Mouse (Mus musculus): ENCODE measurements around the gene Gm20458. TPM values are rescaled to one million over a fixed set of nuclear protein-coding genes. Genes with fewer than 3 reads are reported as not detected.

Gene Gm20458
- polyA plus RNA-seq, 1 experiment: not detected

DNA sequence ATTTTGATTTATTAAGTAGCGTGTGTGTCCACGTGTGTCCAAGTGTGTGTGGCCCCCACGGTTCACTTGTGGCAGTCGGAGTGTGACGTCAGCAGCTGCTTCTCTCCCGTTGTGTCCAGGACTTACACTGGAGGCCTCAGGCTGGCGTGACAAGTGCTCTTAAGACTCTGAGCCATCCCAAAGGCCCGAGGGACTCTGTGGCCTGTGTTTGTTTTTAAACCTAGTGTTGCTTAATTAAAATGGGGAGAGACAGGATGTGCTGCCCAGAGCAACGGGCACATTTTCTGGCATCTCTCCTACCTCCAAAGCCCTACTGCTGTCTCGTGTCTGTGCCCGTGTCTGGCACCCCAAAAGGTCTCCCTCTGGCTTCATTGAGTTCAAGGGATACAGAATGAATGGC, 37.3 kb upstream of the Gm20458 start:
- Histone ChIP-seq H3K27ac (ENCODE audit: insufficient read depth, low read depth, low read length) (no peak overlapping the region), H3K4me1 (ENCODE audit: control insufficient read depth, insufficient read depth, low read length) (no peaks in the 10 kb centered on the region), H3K4me3 (ENCODE audit: insufficient read depth, low read length) (no peak overlapping the region)
- TF ChIP-seq CTCF (IDR thresholded peaks at IDR 0.05; ENCODE audit: low read depth, low read length) (no peak), POLR2A (IDR thresholded peaks at IDR 0.05; ENCODE audit: borderline replicate concordance, low read depth, low read length) (no peak)

- no peak for TF ChIP-seq CTCF (IDR thresholded peaks at IDR 0.05; ENCODE audit: low read depth, low read length)
- no peak for TF ChIP-seq POLR2A (IDR thresholded peaks at IDR 0.05; ENCODE audit: borderline replicate concordance, low read depth, low read length)
- Histone ChIP-seq H3K4me1 (ENCODE audit: control insufficient read depth, insufficient read depth, low read length) (no peaks in the 10 kb centered on the region), H3K4me3 (ENCODE audit: insufficient read depth, low read length) (no peak overlapping the region), H3K27ac (ENCODE audit: insufficient read depth, low read depth, low read length) (no peak overlapping the region)
Observed at GRCm38 (mm10) chr2:164424406-164424805, 36.4 kb upstream of the Gm20458 start.

DNA sequence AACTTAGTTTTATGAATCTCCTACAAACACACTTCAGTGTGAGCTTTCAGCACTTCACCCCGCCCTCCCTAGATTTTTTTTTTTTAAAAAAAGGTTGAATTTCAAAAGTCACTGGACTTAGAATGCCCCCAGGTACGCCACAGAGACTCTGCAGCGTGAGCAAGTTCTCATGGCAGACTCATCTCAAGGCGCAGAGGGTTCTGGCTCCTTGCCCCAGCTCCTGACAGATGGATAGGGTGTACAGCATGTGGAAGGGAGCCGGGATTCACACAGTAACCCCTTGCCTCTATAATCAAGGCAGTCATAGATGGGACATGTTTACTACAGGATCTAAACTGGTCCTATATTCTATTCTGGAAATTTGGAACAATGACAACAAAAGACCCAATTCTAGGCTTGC, 35.4 kb upstream of the Gm20458 start:
- H3K4me3 ChIP-seq (ENCODE audit: insufficient read depth, low read length): no peak overlapping the region
- H3K4me1 ChIP-seq (ENCODE audit: control insufficient read depth, insufficient read depth, low read length): no peaks in the 10 kb centered on the region
- no peak overlapping the region for H3K27ac ChIP-seq (ENCODE audit: insufficient read depth, low read depth, low read length)
- TF ChIP-seq POLR2A (IDR thresholded peaks at IDR 0.05; ENCODE audit: borderline replicate concordance, low read depth, low read length) (no peak), CTCF (IDR thresholded peaks at IDR 0.05; ENCODE audit: low read depth, low read length) (no peak)

GRCm38 (mm10) chr2:164426121-164426520, 34.6 kb upstream of the Gm20458 start:
- H3K27ac ChIP-seq (ENCODE audit: insufficient read depth, low read depth, low read length): no peak overlapping the region
- no peaks in the 10 kb centered on the region for H3K4me1 ChIP-seq (ENCODE audit: control insufficient read depth, insufficient read depth, low read length)
- H3K4me3 ChIP-seq (ENCODE audit: insufficient read depth, low read length): no peak overlapping the region
- TF ChIP-seq CTCF (IDR thresholded peaks at IDR 0.05; ENCODE audit: low read depth, low read length) (no peak), POLR2A (IDR thresholded peaks at IDR 0.05; ENCODE audit: borderline replicate concordance, low read depth, low read length) (no peak)

- no peak for TF ChIP-seq CTCF (IDR thresholded peaks at IDR 0.05; ENCODE audit: low read depth, low read length)
- H3K4me1 ChIP-seq (ENCODE audit: control insufficient read depth, insufficient read depth, low read length): no peaks in the 10 kb centered on the region
- H3K4me3 ChIP-seq (ENCODE audit: insufficient read depth, low read length): no peak overlapping the region
- no peak overlapping the region for H3K27ac ChIP-seq (ENCODE audit: insufficient read depth, low read depth, low read length)
Observed at GRCm38 (mm10) chr2:164426952-164427351, 33.8 kb upstream of the Gm20458 start.

DNA sequence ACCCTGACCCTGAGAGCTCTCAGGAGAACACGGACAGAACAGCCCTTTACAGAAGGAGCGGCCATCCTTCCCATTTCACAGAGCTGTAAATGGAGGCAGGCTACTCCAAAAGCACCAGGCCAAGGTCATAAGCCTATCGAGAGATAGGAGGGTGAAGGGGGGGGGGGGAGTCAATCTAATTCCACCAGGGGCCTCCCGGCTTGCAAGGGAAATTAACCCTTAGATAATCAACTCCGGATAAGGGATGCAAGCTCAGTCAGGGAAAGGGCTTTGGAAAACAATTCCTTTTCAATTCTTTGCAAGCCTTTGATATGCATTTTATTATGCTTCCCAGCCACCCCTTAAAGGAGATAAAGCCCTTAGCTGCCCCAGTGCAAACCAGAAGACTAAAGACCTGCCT, 32.3 kb upstream of the Gm20458 start:
- H3K27ac ChIP-seq (ENCODE audit: insufficient read depth, low read depth, low read length): no peak overlapping the region
- peaks cover 6% of the 10 kb centered on the region for H3K4me1 ChIP-seq (ENCODE audit: control insufficient read depth, insufficient read depth, low read length)
- no peak overlapping the region for H3K4me3 ChIP-seq (ENCODE audit: insufficient read depth, low read length)
- TF ChIP-seq CTCF (IDR thresholded peaks at IDR 0.05; ENCODE audit: low read depth, low read length): no peak
- TF ChIP-seq POLR2A (IDR thresholded peaks at IDR 0.05; ENCODE audit: borderline replicate concordance, low read depth, low read length): no peak

DNA sequence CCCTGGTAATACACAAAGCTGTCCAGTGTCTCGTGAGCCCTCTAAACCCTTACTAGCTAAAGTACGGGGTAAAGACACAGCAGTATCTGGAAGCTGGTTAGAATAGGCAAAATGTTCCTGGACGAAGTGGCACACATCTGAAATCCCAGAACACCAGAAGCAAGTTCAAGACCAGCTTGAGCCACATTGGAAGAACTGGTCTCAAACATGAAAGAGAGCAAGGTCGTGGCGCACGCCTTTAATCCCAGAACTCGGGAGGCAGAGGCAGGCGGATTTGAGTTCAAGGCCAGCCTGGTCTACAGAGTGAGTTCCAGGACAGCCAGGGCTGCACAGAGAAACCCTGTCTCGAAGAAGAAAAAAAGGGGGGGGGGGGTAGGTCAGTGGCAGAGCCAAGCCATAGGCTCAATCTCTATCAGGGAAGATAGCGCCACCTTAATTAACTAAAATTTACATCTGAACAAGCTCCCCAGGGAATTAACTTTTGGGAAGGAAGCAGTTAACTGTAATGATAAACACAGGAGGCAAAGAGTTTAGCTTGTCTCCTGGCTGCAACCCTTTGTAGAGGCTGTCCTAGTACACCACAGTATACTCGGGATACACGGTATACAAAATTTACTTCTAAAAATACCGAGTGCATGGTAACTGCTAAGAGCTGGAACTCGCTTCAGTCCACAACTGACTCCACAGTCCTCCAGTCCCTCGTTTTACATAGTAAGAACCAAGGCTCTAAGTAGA, 30.7 kb upstream of the Gm20458 start:
- Histone ChIP-seq H3K4me3 (ENCODE audit: insufficient read depth, low read length) (no peak overlapping the region), H3K27ac (ENCODE audit: insufficient read depth, low read depth, low read length) (no peak overlapping the region), H3K4me1 (ENCODE audit: control insufficient read depth, insufficient read depth, low read length) (peaks cover 22% of the 10 kb centered on the region)
- TF ChIP-seq POLR2A (IDR thresholded peaks at IDR 0.05; ENCODE audit: borderline replicate concordance, low read depth, low read length) (no peak), CTCF (IDR thresholded peaks at IDR 0.05; ENCODE audit: low read depth, low read length) (no peak)

DNA sequence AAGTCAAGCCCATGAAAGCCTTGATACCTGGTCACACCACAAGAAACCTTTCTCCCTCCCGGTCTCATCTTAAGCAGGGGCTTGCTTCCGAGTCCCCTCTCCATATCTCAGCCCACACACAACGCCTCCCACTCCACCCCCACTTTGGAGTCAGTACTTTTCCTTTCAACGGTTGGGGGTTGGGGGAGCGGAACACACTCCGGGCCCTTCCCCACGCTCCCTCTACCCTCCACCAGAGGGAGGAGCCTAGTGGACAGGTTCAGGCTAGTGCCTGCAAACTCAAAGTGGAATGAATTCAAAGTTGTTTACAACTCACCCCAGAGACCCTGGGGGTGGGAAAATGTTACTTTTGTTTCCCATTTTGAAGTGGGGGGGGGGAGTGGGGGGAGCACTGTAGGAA, 30.1 kb upstream of the Gm20458 start:
- no peak for TF ChIP-seq POLR2A (IDR thresholded peaks at IDR 0.05; ENCODE audit: borderline replicate concordance, low read depth, low read length)
- no peak for TF ChIP-seq CTCF (IDR thresholded peaks at IDR 0.05; ENCODE audit: low read depth, low read length)
- no peak overlapping the region for H3K4me3 ChIP-seq (ENCODE audit: insufficient read depth, low read length)
- H3K4me1 ChIP-seq (ENCODE audit: control insufficient read depth, insufficient read depth, low read length): peaks cover 28% of the 10 kb centered on the region
- H3K27ac ChIP-seq (ENCODE audit: insufficient read depth, low read depth, low read length): no peak overlapping the region

DNA sequence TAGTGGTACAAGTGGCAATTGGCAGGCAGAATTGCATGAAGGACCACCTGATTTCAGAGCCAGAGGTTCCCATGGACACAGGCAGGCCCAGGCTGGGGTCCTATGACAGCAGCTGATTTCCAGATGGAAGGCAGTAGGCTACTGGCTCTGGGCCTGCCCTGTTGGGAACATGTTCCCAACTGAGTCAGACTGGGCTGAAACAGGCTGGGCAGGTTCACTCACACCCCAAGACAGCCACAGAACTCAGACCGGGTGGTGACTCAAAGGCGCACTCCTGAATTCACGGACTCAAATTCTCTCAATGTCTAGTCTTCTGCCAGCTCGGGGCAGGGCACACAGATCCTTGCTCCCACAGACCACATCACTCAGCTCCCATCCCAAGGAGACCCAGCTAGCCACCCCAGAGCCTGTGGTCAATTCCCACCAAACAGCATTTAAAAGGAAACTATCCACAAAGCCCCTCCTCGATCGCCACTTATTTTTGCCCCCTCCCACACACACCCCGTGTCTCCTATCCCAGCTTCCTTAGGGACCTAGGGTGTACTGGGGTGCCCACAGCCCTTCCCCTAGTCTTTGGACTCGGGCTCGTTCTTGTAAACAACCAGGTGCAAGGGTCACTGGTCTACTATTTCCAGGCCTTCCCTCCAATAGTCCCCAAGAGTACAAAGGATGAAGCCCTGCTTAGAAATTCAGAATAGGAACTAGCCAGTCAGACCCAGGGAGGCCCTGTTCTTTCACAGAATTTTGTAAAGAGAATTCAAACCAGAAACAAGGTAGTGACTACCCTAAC, 28.9 kb upstream of the Gm20458 start:
- TF ChIP-seq POLR2A (IDR thresholded peaks at IDR 0.05; ENCODE audit: borderline replicate concordance, low read depth, low read length): no peak
- no peak for TF ChIP-seq CTCF (IDR thresholded peaks at IDR 0.05; ENCODE audit: low read depth, low read length)
- Histone ChIP-seq H3K4me3 (ENCODE audit: insufficient read depth, low read length) (no peak overlapping the region), H3K27ac (ENCODE audit: insufficient read depth, low read depth, low read length) (no peak overlapping the region), H3K4me1 (ENCODE audit: control insufficient read depth, insufficient read depth, low read length) (peaks cover 40% of the 10 kb centered on the region)

DNA sequence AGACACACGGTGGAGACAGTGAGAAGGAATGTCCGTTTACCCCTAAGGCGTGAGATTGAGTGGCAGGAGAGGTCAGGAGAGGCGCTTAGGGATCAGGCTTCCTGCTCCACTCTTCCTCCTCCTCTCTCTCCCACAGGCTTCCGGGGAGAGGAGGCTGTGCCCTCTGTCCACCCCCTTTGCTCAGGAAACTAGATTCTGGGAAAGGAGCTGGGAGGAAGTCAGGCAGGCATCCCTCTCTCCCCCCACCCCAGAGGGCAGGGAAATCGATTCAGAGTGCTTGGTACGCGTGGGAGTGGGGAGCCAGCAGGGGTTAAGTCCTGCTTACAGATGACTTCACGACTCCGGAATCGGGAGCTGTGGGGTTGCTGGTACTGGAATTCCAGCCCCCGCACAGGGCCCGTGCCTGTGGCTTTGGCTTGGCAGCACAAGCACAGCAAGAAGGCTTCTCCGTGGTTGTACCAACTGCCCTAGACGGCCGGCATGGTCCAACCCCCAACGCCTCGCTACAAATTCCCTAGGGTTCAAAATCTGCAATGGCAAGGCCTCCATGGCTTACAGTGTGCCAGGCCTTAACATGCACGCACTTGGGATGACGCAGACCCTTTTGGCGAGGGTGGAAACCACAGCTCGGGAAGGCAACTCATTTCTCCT, 28.1 kb upstream of the Gm20458 start:
- no peak overlapping the region for H3K27ac ChIP-seq (ENCODE audit: insufficient read depth, low read depth, low read length)
- TF ChIP-seq POLR2A (IDR thresholded peaks at IDR 0.05; ENCODE audit: borderline replicate concordance, low read depth, low read length) (no peak), CTCF (IDR thresholded peaks at IDR 0.05; ENCODE audit: low read depth, low read length) (no peak)
- H3K4me3 ChIP-seq (ENCODE audit: insufficient read depth, low read length): no peak overlapping the region
- peaks cover 48% of the 10 kb centered on the region for H3K4me1 ChIP-seq (ENCODE audit: control insufficient read depth, insufficient read depth, low read length)
